Mouse (Mus musculus) neural tube, embryonic 11.5 days (tissue): ENCODE results near the gene Gm49396. TPM values are rescaled to one million over a fixed set of nuclear protein-coding genes. Genes with fewer than 3 reads are reported as not detected.

Experiments used
- ATAC-seq: fragments of 200-750 bp; cut with Nextera tagmentation; 2 replicates; pipeline ENCODE4 v1.8.0; 2017; ENCODE audit warnings: moderate number of reproducible peaks, mild to moderate bottlenecking, moderate TSS enrichment, moderate library complexity; ENCODE audit not compliant: insufficient read depth, low FRiP score, low TSS enrichment
- DNase-seq: peaks from one replicate; pipeline ENCODE4 v3.0.0-alpha.2; 2015; ENCODE audit warnings: low spot score
- H3K27ac ChIP-seq: fragments of 300-500 bp; sonication (generic); 2 replicates; pipeline ENCODE4 v1.5.1; 2014; ENCODE audit warnings: low read depth, mild to moderate bottlenecking, low read length
- H3K27me3 ChIP-seq: fragments of 300-500 bp; sonication (generic); 2 replicates; pipeline ENCODE4 v1.6.1; 2014; ENCODE audit warnings: mild to moderate bottlenecking, low read length, mixed read lengths; ENCODE audit not compliant: control insufficient read depth, insufficient read depth
- H3K36me3 ChIP-seq: fragments of 300-500 bp; sonication (generic); 2 replicates; pipeline ENCODE4 v1.6.1; 2014; ENCODE audit warnings: mild to moderate bottlenecking, low read length, moderate library complexity, mixed read lengths; ENCODE audit not compliant: control insufficient read depth, insufficient read depth
- H3K4me1 ChIP-seq: fragments of 300-500 bp; sonication (generic); 2 replicates; pipeline ENCODE4 v1.6.1; 2014; ENCODE audit warnings: low read length, mixed read lengths; ENCODE audit not compliant: control insufficient read depth, insufficient read depth
- H3K4me2 ChIP-seq: fragments of 300-500 bp; sonication (generic); 2 replicates; pipeline ENCODE4 v1.6.1; 2014; ENCODE audit warnings: low read depth, mild to moderate bottlenecking, moderate library complexity
- H3K4me3 ChIP-seq: fragments of 300-500 bp; sonication (generic); 2 replicates; pipeline ENCODE4 v1.5.1; 2014; ENCODE audit warnings: low read depth, low read length
- H3K9ac ChIP-seq: fragments of 300-500 bp; sonication (generic); 2 replicates; pipeline ENCODE4 v1.6.1; 2014; ENCODE audit warnings: mild to moderate bottlenecking, low read length
- H3K9me3 ChIP-seq: fragments of 300-500 bp; sonication (generic); 2 replicates; pipeline ENCODE4 v1.6.1; 2016; ENCODE audit warnings: low read length; ENCODE audit not compliant: control insufficient read depth
- WGBS: fragments of 180-500 bp; shearing (Covaris S2); extraction: QIAGEN DNeasy Blood & Tissue Kit; methylation state at CpG from one replicate; pipeline ENCODE4 v1.1.7; 2014; 5-methylcytosine and 5-hydroxymethylcytosine counted together
- microRNA-seq: library from miRNA; unstranded; fragments of <30 nt; microRNA quantifications from one replicate; pipeline ENCODE4, GENCODE M21; 2016
- polyA plus RNA-seq: library from polyadenylated mRNA; unstranded; fragments of >200 nt; fragmentation: Nextera tagmentation; extraction: Ambion mirVana; gene quantifications from 2 replicates; pipeline ENCODE4 v1.2.1, GENCODE M21; 2014

Gene Gm49396
- polyA plus RNA-seq, 1 experiment from 2014 or later: 7.6 TPM

- no peak for DNase-seq
- ATAC-seq: no peak
- Histone ChIP-seq H3K36me3 (no peaks in the 10 kb centered on the region), H3K9me3 (no peaks in the 10 kb centered on the region), H3K4me1 (no peaks in the 10 kb centered on the region), H3K9ac (no peak overlapping the region), H3K4me3 (no peak overlapping the region), H3K27ac (no peak overlapping the region), H3K4me2 (no peak overlapping the region), H3K27me3 (no peaks in the 10 kb centered on the region)
- 47% methylated on average over 16 of the region's 16 CpGs for WGBS
Observed at GRCm38 (mm10) chr7:30608476-30608875, 45.3 kb downstream of the Gm49396 start.

- Histone ChIP-seq H3K4me2 (no peak overlapping the region), H3K27ac (no peak overlapping the region), H3K27me3 (no peaks in the 10 kb centered on the region), H3K4me3 (no peak overlapping the region), H3K9me3 (no peaks in the 10 kb centered on the region), H3K36me3 (no peaks in the 10 kb centered on the region), H3K4me1 (no peaks in the 10 kb centered on the region), H3K9ac (no peak overlapping the region; the same call in 1 of the 2 replicates)
- DNase-seq (no peak), ATAC-seq (no peak)
- WGBS: 65% methylated on average over 7 of the region's 7 CpGs
Observed at GRCm38 (mm10) chr7:30610043-30610442, 46.9 kb downstream of the Gm49396 start.

- Histone ChIP-seq H3K4me1 (no peaks in the 10 kb centered on the region), H3K4me2 (no peak within 1 kb of the TSS), H3K4me3 (no peak within 1 kb of the TSS), H3K9me3 (no peaks in the 10 kb centered on the region), H3K27me3 (no peaks in the 10 kb centered on the region), H3K36me3 (0 out of 2 replicates have a peak, but pooled peaks cover 3% of the 10 kb centered on the region), H3K9ac (no peak within 1 kb of the TSS), H3K27ac (no peak within 1 kb of the TSS)
- no peak for ATAC-seq
- DNase-seq: no peak
- 67% methylated on average over 8 of the region's 8 CpGs for WGBS
Observed at GRCm38 (mm10) chr7:30612654-30613402, 49.7 kb downstream of the Gm49396 start, which contains the start of gene Upk1a. Gene Upk1a (minus strand): TSS chr7:30612847.

GRCm38 (mm10) chr7:30613529-30614112, 50.5 kb downstream of the Gm49396 start:
- WGBS: 29% methylated on average over 14 of the region's 14 CpGs
- H3K9ac ChIP-seq: no peak overlapping the region
- H3K4me1 ChIP-seq: no peaks in the 10 kb centered on the region
- peaks cover 3% of the 10 kb centered on the region for H3K36me3 ChIP-seq
- DNase-seq: peak; percentile 68
- H3K4me3 ChIP-seq: no peak overlapping the region
- H3K27ac ChIP-seq: no peak overlapping the region
- no peaks in the 10 kb centered on the region for H3K27me3 ChIP-seq
- ATAC-seq: peak; percentile 55; the same call in 1 of the 2 replicates
- no peak overlapping the region for H3K4me2 ChIP-seq
- H3K9me3 ChIP-seq: no peaks in the 10 kb centered on the region

DNA sequence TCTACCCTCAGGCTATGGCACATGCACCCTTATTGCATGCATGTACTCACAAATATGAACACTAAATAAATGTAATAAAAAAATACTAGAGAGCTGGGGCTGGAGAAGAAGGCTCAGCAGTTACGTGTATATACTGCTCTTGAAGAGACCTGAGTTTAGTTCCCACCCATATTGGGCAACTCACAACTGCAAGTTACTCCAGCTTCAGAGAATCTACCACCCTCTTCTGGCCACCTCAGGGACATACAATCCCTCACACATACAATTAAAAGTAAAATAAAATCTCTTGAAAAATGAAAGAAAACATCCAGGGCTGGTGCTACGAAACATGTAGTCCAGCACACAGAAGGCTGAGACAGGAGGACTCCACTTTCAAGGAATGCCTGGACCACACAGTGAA, 51.3 kb downstream of the Gm49396 start:
- Histone ChIP-seq H3K4me1 (no peaks in the 10 kb centered on the region), H3K4me2 (no peak overlapping the region), H3K4me3 (no peak overlapping the region), H3K27me3 (no peaks in the 10 kb centered on the region), H3K36me3 (peaks cover 11% of the 10 kb centered on the region), H3K9me3 (no peaks in the 10 kb centered on the region), H3K9ac (no peak overlapping the region), H3K27ac (no peak overlapping the region)
- WGBS: 81% methylated on average over 2 of the region's 2 CpGs
- ATAC-seq: no peak
- no peak for DNase-seq

DNA sequence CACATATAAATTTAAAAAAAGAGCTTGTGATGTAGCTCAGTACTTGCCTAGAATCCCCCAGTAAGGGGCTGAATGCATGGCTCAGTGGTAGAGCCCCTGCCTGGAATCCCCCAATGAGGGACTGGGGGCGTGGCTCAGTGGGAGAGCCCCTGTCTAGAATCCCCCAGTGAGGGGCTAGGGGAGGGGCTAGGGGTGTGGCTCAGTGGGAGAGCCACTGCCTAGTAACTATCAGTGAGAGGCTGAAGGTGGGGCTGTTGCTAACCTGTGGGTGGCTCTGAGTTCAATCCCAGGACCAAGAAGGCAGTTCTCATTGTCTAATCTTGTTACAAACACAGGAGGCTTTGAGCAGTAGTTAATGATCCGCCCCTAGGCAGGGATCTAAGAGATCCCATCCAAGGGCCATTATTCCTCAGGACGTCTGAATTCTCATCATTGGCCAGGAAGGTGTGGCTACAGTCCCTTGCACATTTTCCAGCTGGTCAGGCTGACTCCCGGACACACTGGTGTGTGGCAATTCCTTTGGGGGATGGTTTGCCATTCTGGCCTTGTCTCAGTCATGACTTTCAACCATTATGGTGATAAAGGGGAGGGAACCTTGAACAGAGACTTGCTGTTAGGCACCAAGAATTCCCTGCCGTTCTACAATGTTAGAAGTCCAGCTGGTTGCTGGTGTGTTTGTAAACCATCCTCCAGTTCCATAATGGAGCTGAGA, 52.1 kb downstream of the Gm49396 start:
- Histone ChIP-seq H3K27me3 (no peaks in the 10 kb centered on the region), H3K27ac (no peak overlapping the region), H3K9ac (no peak overlapping the region), H3K36me3 (peaks cover 12% of the 10 kb centered on the region), H3K4me1 (no peaks in the 10 kb centered on the region), H3K4me2 (no peak overlapping the region), H3K4me3 (no peak overlapping the region), H3K9me3 (no peaks in the 10 kb centered on the region)
- DNase-seq: no peak
- WGBS: 56% methylated on average over 5 of the region's 5 CpGs
- ATAC-seq: no peak

Small RNA genes within 50 kb of the gene (microRNA-seq; reads per million reads assigned to microRNA genes)
- gene Gm38670 (0.78 reads per million), gene Mir3569 (not detected)

Other genes with a start within 250 kb of the Gm49396 start
- 16.6 and 18.1 TPM in 2 replicates for gene Syne4, start 248.5 kb upstream of the Gm49396 start, polyA plus RNA-seq
- gene E130208F15Rik, start 241.6 kb upstream of the Gm49396 start, polyA plus RNA-seq: not detected in 2 replicates
- 23.1 and 26.5 TPM in 2 replicates for gene Sdhaf1, start 239.4 kb upstream of the Gm49396 start, polyA plus RNA-seq
- gene Lrfn3, start 200.6 kb upstream of the Gm49396 start, polyA plus RNA-seq: 6.3 TPM in 2 replicates
- 17.8 and 17.9 TPM in 2 replicates for gene Tyrobp, start 149.6 kb upstream of the Gm49396 start, polyA plus RNA-seq
- not detected in 2 replicates for gene Hcst, start 143.5 kb upstream of the Gm49396 start, polyA plus RNA-seq
- gene Nfkbid, start 141.6 kb upstream of the Gm49396 start, polyA plus RNA-seq: 0.84 and 0.99 TPM in 2 replicates
- gene Aplp1, start 117.8 kb upstream of the Gm49396 start, polyA plus RNA-seq: 150 and 165 TPM in 2 replicates
- 19.0 and 19.6 TPM in 2 replicates for gene Kirrel2, start 105.7 kb upstream of the Gm49396 start, polyA plus RNA-seq
- 1.8 and 3.4 TPM in 2 replicates for gene Nphs1, start 105.0 kb upstream of the Gm49396 start, polyA plus RNA-seq
- not detected in 2 replicates for gene Prodh2, start 69.7 kb upstream of the Gm49396 start, polyA plus RNA-seq
- gene Arhgap33, start 28.3 kb upstream of the Gm49396 start, polyA plus RNA-seq: 48.8 and 51.1 TPM in 2 replicates
- 3.7 and 4.4 TPM in 2 replicates for gene Hspb6, start 11.2 kb upstream of the Gm49396 start, polyA plus RNA-seq
- 8.6 and 12.1 TPM in 2 replicates for gene Proser3, start 11.0 kb upstream of the Gm49396 start, polyA plus RNA-seq
- gene Lin37, start 3.5 kb upstream of the Gm49396 start, polyA plus RNA-seq: 46.2 and 47.0 TPM in 2 replicates
- 90.6 and 95.5 TPM in 2 replicates for gene U2af1l4, start within 50 bp of the Gm49396 start, polyA plus RNA-seq
- 97.8 and 106 TPM in 2 replicates for gene Psenen, start 283 bp downstream of the Gm49396 start, polyA plus RNA-seq
- gene Igflr1, start 2.1 kb downstream of the Gm49396 start, polyA plus RNA-seq: 1.3 and 3.6 TPM in 2 replicates
- gene Kmt2b, start 25.4 kb downstream of the Gm49396 start, polyA plus RNA-seq: 11.5 and 11.9 TPM in 2 replicates
- gene Zbtb32, start 35.6 kb downstream of the Gm49396 start, polyA plus RNA-seq: 0.18 TPM in 1 of 2 replicates, not detected in the other
- 4.8 TPM in 2 replicates for gene Upk1a, start 49.5 kb downstream of the Gm49396 start, polyA plus RNA-seq
- gene Cox6b1, start 62.8 kb downstream of the Gm49396 start, polyA plus RNA-seq: 786 and 833 TPM in 2 replicates
- not detected in 2 replicates for gene Etv2, start 72.5 kb downstream of the Gm49396 start, polyA plus RNA-seq
- gene Rbm42, start 87.0 kb downstream of the Gm49396 start, polyA plus RNA-seq: 133 and 134 TPM in 2 replicates
- gene Haus5, start 101.7 kb downstream of the Gm49396 start, polyA plus RNA-seq: 49.4 and 57.7 TPM in 2 replicates
- not detected in 2 replicates for gene Pmis2, start 108.3 kb downstream of the Gm49396 start, polyA plus RNA-seq
- gene 2200002J24Rik, start 135.6 kb downstream of the Gm49396 start, polyA plus RNA-seq: 0.58 TPM in 1 of 2 replicates, not detected in the other
- gene Atp4a, start 148.9 kb downstream of the Gm49396 start, polyA plus RNA-seq: 0.81 and 0.84 TPM in 2 replicates
- 167 and 172 TPM in 2 replicates for gene Tmem147, start 166.2 kb downstream of the Gm49396 start, polyA plus RNA-seq
- gene Gapdhs, start 180.3 kb downstream of the Gm49396 start, polyA plus RNA-seq: 0.27 and 0.88 TPM in 2 replicates
- 0.09 and 0.74 TPM in 2 replicates for gene Sbsn, start 188.1 kb downstream of the Gm49396 start, polyA plus RNA-seq
- not detected in 2 replicates for gene Dmkn, start 200.4 kb downstream of the Gm49396 start, polyA plus RNA-seq
- not detected in 2 replicates for gene Krtdap, start 224.6 kb downstream of the Gm49396 start, polyA plus RNA-seq